Comparison of ENCODE assay signal across 22 mouse cellular contexts in genomic region chr17:71094438-71094837, GRCm38 (mm10).
DNase-seq lines count a peak whose midpoint lies in the region; ATAC-seq and TF ChIP-seq lines count a peak whose summit lies in the region.
"Had no signal": no experiment of that assay in that cellular context is flagged by ENCODE, and none has a peak within 500 bp of the region (broad histone marks: within the 10 kb centered on the region; RNA-seq: fewer than 3 reads in every experiment).

No protein-coding gene starts in this region.

- H3K36me3 ChIP-seq in kidney, adult 2 months (ENCODE audit: control insufficient read depth, insufficient read depth, low read length), result no peaks in the 10 kb centered on the region
- H3K36me3 ChIP-seq in forebrain, postnatal 0 days (ENCODE audit: insufficient read depth), result no peaks in the 10 kb centered on the region
- no peaks in the 10 kb centered on the region for H3K36me3 ChIP-seq in forebrain, embryonic 12.5 days (replicated peaks)
- H3K36me3 ChIP-seq: embryonic facial prominence, embryonic 12.5 days; forebrain, embryonic 15.5 days; limb, embryonic 15.5 days had no signal

- no peak overlapping the region for H3K4me3 ChIP-seq in kidney, adult 2 months (ENCODE audit: insufficient read depth, low read depth, low read length)
- H3K4me3 ChIP-seq in forebrain, postnatal 0 days (ENCODE audit: low read depth, low read length), result no peak overlapping the region
- H3K4me3 ChIP-seq in forebrain, embryonic 12.5 days (replicated peaks), result no peak overlapping the region
- H3K4me3 ChIP-seq: embryonic facial prominence, embryonic 12.5 days; forebrain, embryonic 15.5 days; limb, embryonic 15.5 days had no signal

- no peak for TF ChIP-seq POLR2A in kidney, adult 2 months (IDR thresholded peaks at IDR 0.05; ENCODE audit: low read depth, low read length)

- no peaks in the 10 kb centered on the region for H3K9me3 ChIP-seq in forebrain, postnatal 0 days (ENCODE audit: low read length)
- no peaks in the 10 kb centered on the region for H3K9me3 ChIP-seq in forebrain, embryonic 12.5 days
- H3K9me3 ChIP-seq: embryonic facial prominence, embryonic 12.5 days; forebrain, embryonic 15.5 days; limb, embryonic 15.5 days had no signal

- no peak for ATAC-seq in forebrain, postnatal 0 days
- no peak for ATAC-seq in forebrain, embryonic 12.5 days (ENCODE audit: low FRiP score)
- ATAC-seq: forebrain, embryonic 15.5 days; hindbrain, embryonic 16.5 days had no signal

- WGBS in kidney, adult 2 months, result 49% methylated on average over 3 of the region's 3 CpGs
- 40% methylated on average over 3 of the region's 3 CpGs for WGBS in forebrain, postnatal 0 days
- 44% methylated on average over 3 of the region's 3 CpGs for WGBS in forebrain, embryonic 12.5 days

- H3K4me1 ChIP-seq in kidney, adult 2 months (ENCODE audit: control insufficient read depth, insufficient read depth, low read length), result peaks cover 45% of the 10 kb centered on the region
- no peaks in the 10 kb centered on the region for H3K4me1 ChIP-seq in forebrain, postnatal 0 days (ENCODE audit: insufficient read depth)
- H3K4me1 ChIP-seq in forebrain, embryonic 12.5 days, result no peaks in the 10 kb centered on the region
- H3K4me1 ChIP-seq: forebrain, embryonic 15.5 days had no signal

- no peaks in the 10 kb centered on the region for H3K27me3 ChIP-seq in kidney, adult 2 months (replicated peaks; ENCODE audit: control insufficient read depth, insufficient read depth, low read length)
- no peaks in the 10 kb centered on the region for H3K27me3 ChIP-seq in forebrain, postnatal 0 days (ENCODE audit: insufficient read depth, low read length)
- H3K27me3 ChIP-seq in forebrain, embryonic 12.5 days, result no peaks in the 10 kb centered on the region
- H3K27me3 ChIP-seq: embryonic facial prominence, embryonic 12.5 days; forebrain, embryonic 15.5 days; limb, embryonic 15.5 days had no signal

- peak; percentile 76 for DNase-seq in kidney, adult 11 months
- DNase-seq in kidney, postnatal 4 days, result no peak
- DNase-seq in R1 (ENCODE audit: low read depth, low spot score), result peak; percentile 41
- peak; percentile 90 for DNase-seq in kidney, adult 2 months
- peak; percentile 58 for DNase-seq in kidney, postnatal 14 days
- no peak for DNase-seq in forebrain, postnatal 0 days
- no peak for DNase-seq in thymus, postnatal 0 days (ENCODE audit: low spot score)
- DNase-seq: adrenal gland, adult 8-10 months; B cell, adult 2 months; cerebellum, adult 9-11 months; heart, adult 18-20 months; lung, adult 2 months; retina, postnatal 1 day; right cerebral cortex, postnatal 4 days; thymus, postnatal 14 days had no signal

- H3K9ac ChIP-seq in forebrain, postnatal 0 days, result no peak overlapping the region
- no peak overlapping the region for H3K9ac ChIP-seq in forebrain, embryonic 12.5 days
- H3K9ac ChIP-seq: embryonic facial prominence, embryonic 12.5 days; forebrain, embryonic 15.5 days; limb, embryonic 15.5 days had no signal

- H3K4me2 ChIP-seq in forebrain, postnatal 0 days (ENCODE audit: low read depth), result no peak overlapping the region
- H3K4me2 ChIP-seq in forebrain, embryonic 12.5 days, result no peak overlapping the region
- H3K4me2 ChIP-seq: embryonic facial prominence, embryonic 12.5 days; forebrain, embryonic 15.5 days; limb, embryonic 15.5 days; midbrain, embryonic 11.5 days had no signal

- no peak for TF ChIP-seq CTCF in kidney, adult 2 months (conservative IDR thresholded peaks at IDR 0.05; ENCODE audit: insufficient read depth, insufficient read length, low read depth, low read length)
- no peak for TF ChIP-seq CTCF in forebrain, postnatal 0 days (IDR thresholded peaks at IDR 0.05; ENCODE audit: low read depth)

- peak overlapping the region; percentile 94 for H3K27ac ChIP-seq in kidney, adult 2 months (ENCODE audit: insufficient read depth, low read depth, low read length)
- H3K27ac ChIP-seq in forebrain, postnatal 0 days (ENCODE audit: low read depth, low read length), result no peak overlapping the region
- H3K27ac ChIP-seq in forebrain, embryonic 12.5 days, result no peak overlapping the region
- H3K27ac ChIP-seq: embryonic facial prominence, embryonic 12.5 days; forebrain, embryonic 15.5 days; limb, embryonic 15.5 days; macrophage had no signal

Comparison
In these comparisons a context has a peak if more than half of its experiments do, and no peak if none do; other contexts are left out.
1. DNase-seq: peak in kidney, adult 11 months (single experiment), R1 (single experiment), kidney, adult 2 months (single experiment) and kidney, postnatal 14 days (single experiment); none in kidney, postnatal 4 days (0 of 2), forebrain, postnatal 0 days (single experiment) and thymus, postnatal 0 days (single experiment).